ENCODE assay signal across 11 mouse cellular contexts in the genomic region with DNA sequence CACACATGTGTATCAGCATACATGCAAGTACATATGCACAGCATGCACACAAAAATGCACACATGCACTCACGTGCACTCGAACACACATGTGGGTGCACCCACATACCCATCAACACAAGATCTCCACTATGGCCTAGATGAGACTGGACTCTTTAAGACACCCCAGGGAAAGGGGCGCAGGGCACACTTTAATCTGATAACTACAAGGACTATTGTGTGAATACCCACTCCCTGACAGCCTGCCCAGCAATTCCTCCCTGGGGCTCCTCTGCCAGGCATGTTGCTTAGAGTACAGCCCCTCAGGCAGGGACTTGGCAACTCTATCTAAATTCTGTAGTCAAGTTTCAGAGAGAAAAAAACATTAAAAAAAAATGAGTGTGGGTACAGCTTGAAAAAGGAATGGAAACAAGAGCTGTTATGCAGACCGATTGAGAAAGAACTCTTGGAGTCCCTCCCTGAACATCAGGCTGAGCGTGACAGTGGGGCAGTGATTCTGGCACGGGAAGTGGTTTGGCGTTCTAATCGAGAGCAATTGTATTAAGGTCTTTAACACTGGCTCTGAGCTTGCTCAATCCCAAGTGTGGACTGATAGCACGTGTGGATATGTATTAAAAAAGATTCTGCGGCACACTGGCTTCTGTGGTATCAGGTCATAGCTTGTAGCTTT.
DNase-seq lines count a peak whose midpoint lies in the region; ATAC-seq and TF ChIP-seq lines count a peak whose summit lies in the region.
"Had no signal": no experiment of that assay in that cellular context is flagged by ENCODE, and none has a peak within 500 bp of the region (broad histone marks: within the 10 kb centered on the region; RNA-seq: fewer than 3 reads in every experiment).

No protein-coding gene starts in this region.

- no peak overlapping the region for H3K4me3 ChIP-seq in hindbrain, embryonic 13.5 days
- H3K4me3 ChIP-seq in hindbrain, embryonic 10.5 days, result no peak overlapping the region
- no peak overlapping the region for H3K4me3 ChIP-seq in embryonic facial prominence, embryonic 15.5 days (replicated peaks)
- no peak overlapping the region for H3K4me3 ChIP-seq in cerebellum, adult 2 months (replicated peaks; ENCODE audit: insufficient read depth, low read depth, low read length)
- H3K4me3 ChIP-seq: heart, embryonic 15.5 days had no signal

- no peaks in the 10 kb centered on the region for H3K9me3 ChIP-seq in hindbrain, embryonic 13.5 days
- H3K9me3 ChIP-seq in hindbrain, embryonic 10.5 days, result no peaks in the 10 kb centered on the region
- no peaks in the 10 kb centered on the region for H3K9me3 ChIP-seq in embryonic facial prominence, embryonic 15.5 days (replicated peaks)
- H3K9me3 ChIP-seq: heart, embryonic 15.5 days had no signal

- no peaks in the 10 kb centered on the region for H3K4me1 ChIP-seq in hindbrain, embryonic 13.5 days (replicated peaks)
- no peaks in the 10 kb centered on the region for H3K4me1 ChIP-seq in hindbrain, embryonic 10.5 days (replicated peaks)
- H3K4me1 ChIP-seq in embryonic facial prominence, embryonic 15.5 days, result no peaks in the 10 kb centered on the region
- H3K4me1 ChIP-seq in cerebellum, adult 2 months (ENCODE audit: control insufficient read depth, insufficient read depth, low read length), result no peaks in the 10 kb centered on the region
- H3K4me1 ChIP-seq: heart, embryonic 15.5 days had no signal

- no peak overlapping the region for H3K27ac ChIP-seq in hindbrain, embryonic 13.5 days
- H3K27ac ChIP-seq in hindbrain, embryonic 10.5 days, result no peak overlapping the region
- H3K27ac ChIP-seq in embryonic facial prominence, embryonic 15.5 days (replicated peaks), result no peak overlapping the region
- no peak overlapping the region for H3K27ac ChIP-seq in cerebellum, adult 2 months (ENCODE audit: insufficient read depth, low read length)
- H3K27ac ChIP-seq: heart, embryonic 15.5 days had no signal

- H3K4me2 ChIP-seq in hindbrain, embryonic 13.5 days, result no peak overlapping the region
- H3K4me2 ChIP-seq in embryonic facial prominence, embryonic 15.5 days (replicated peaks), result no peak overlapping the region
- H3K4me2 ChIP-seq: heart, embryonic 15.5 days had no signal

- peaks cover 24% of the 10 kb centered on the region for H3K36me3 ChIP-seq in hindbrain, embryonic 13.5 days
- peaks cover 16% of the 10 kb centered on the region for H3K36me3 ChIP-seq in hindbrain, embryonic 10.5 days
- H3K36me3 ChIP-seq in embryonic facial prominence, embryonic 15.5 days, result peaks cover 10% of the 10 kb centered on the region; the same call in 1 of the 2 replicates
- H3K36me3 ChIP-seq: heart, embryonic 15.5 days had no signal

- no peaks in the 10 kb centered on the region for H3K27me3 ChIP-seq in hindbrain, embryonic 13.5 days
- no peaks in the 10 kb centered on the region for H3K27me3 ChIP-seq in hindbrain, embryonic 10.5 days (ENCODE audit: insufficient read depth, poor library complexity, severe bottlenecking)
- H3K27me3 ChIP-seq in embryonic facial prominence, embryonic 15.5 days, result no peaks in the 10 kb centered on the region
- H3K27me3 ChIP-seq in cerebellum, adult 2 months (ENCODE audit: control insufficient read depth, insufficient read depth, low read length), result no peaks in the 10 kb centered on the region
- H3K27me3 ChIP-seq: heart, embryonic 15.5 days had no signal

- no peak for DNase-seq in hindbrain, embryonic 10.5 days (ENCODE audit: low spot score)
- DNase-seq in NIH3T3 (ENCODE audit: low read depth), result peak; percentile 66
- DNase-seq in lung, postnatal 36 days, result peak; percentile 39
- DNase-seq in cerebellum, adult 2 months, result no peak
- DNase-seq in kidney, postnatal 14 days, result no peak
- DNase-seq: left cerebral cortex, postnatal 4 days had no signal

- peak; percentile 40; the same call in 1 of the 2 replicates for ATAC-seq in hindbrain, embryonic 13.5 days (ENCODE audit: low FRiP score)
- ATAC-seq in embryonic facial prominence, embryonic 15.5 days (ENCODE audit: insufficient number of reproducible peaks, low FRiP score, low TSS enrichment, low read depth), result peak; percentile 54
- no peak for ATAC-seq in megakaryocyte-erythroid progenitor cell, adult 5-6 weeks (replicated peaks; ENCODE audit: low FRiP score, low TSS enrichment, poor library complexity, severe bottlenecking)
- ATAC-seq: intestine, postnatal 0 days had no signal

- no peak for TF ChIP-seq POLR2A in cerebellum, adult 2 months (IDR thresholded peaks at IDR 0.05; ENCODE audit: borderline replicate concordance, insufficient read depth, low read length)

- WGBS in hindbrain, embryonic 13.5 days, result 89% methylated on average over 10 of the region's 10 CpGs
- WGBS in hindbrain, embryonic 10.5 days, result 87% methylated on average over 10 of the region's 10 CpGs
- WGBS in embryonic facial prominence, embryonic 15.5 days, result 71% methylated on average over 10 of the region's 10 CpGs
- WGBS in cerebellum, adult 2 months, result 45% methylated on average over 10 of the region's 10 CpGs

- no peak overlapping the region for H3K9ac ChIP-seq in hindbrain, embryonic 13.5 days
- H3K9ac ChIP-seq in embryonic facial prominence, embryonic 15.5 days, result no peak overlapping the region
- H3K9ac ChIP-seq: heart, embryonic 15.5 days had no signal

- no peak for TF ChIP-seq CTCF in cerebellum, adult 2 months (IDR thresholded peaks at IDR 0.05; ENCODE audit: borderline replicate concordance, insufficient read depth, low read depth, low read length)

Comparison
In these comparisons a context has a peak if more than half of its experiments do, and no peak if none do; other contexts are left out.
1. DNase-seq: peak in NIH3T3 (single experiment) and lung, postnatal 36 days (single experiment); none in hindbrain, embryonic 10.5 days (single experiment), cerebellum, adult 2 months (0 of 2) and kidney, postnatal 14 days (single experiment).